Mouse (Mus musculus) MEL (cell line): Measurements from ENCODE around the gene Clec4g. TPM values are rescaled to one million over a fixed set of nuclear protein-coding genes. Genes with fewer than 3 reads are reported as not detected.

ENCODE experiments used
- DNase-seq: peaks from one replicate; pipeline ENCODE4 v3.0.0; 2011; ENCODE audit warnings: low read depth, low spot score
- H3K27ac ChIP-seq: 2 replicates; pipeline ENCODE4 v1.5.1; 2012; ENCODE audit warnings: low read depth, mild to moderate bottlenecking, control low read depth, low read length, moderate library complexity; ENCODE audit not compliant: control insufficient read depth
- H3K27me3 ChIP-seq, 2 experiments: fragments of 150-350 bp in 1 of 2; sonication (generic) in 1 of 2; 2 replicates each; pipeline ENCODE4 v1.6.1; 2012; ENCODE audit warnings: low read length in 2 of 2, mild to moderate bottlenecking in 2 of 2, improper control_type of control experiment in 1 of 2, moderate library complexity in 1 of 2; ENCODE audit not compliant: insufficient read depth in 2 of 2, control insufficient read depth in 1 of 2
- H3K36me3 ChIP-seq, 2 experiments: 2 replicates each; pipeline ENCODE4 v1.6.1; 2012 to 2014; ENCODE audit warnings: low read length in 2 of 2, improper control_type of control experiment in 1 of 2, inconsistent platforms in 1 of 2, mild to moderate bottlenecking in 1 of 2; ENCODE audit not compliant: insufficient read depth in 2 of 2, control insufficient read depth in 1 of 2
- H3K4me1 ChIP-seq, 2 experiments: fragments of 150-350 bp in 1 of 2; sonication (generic) in 1 of 2; 2 replicates each; pipeline ENCODE4 v1.6.1; 2012; ENCODE audit warnings: low read length in 2 of 2, improper control_type of control experiment in 1 of 2, mild to moderate bottlenecking in 1 of 2; ENCODE audit not compliant: insufficient read depth in 2 of 2, control insufficient read depth in 1 of 2
- H3K4me3 ChIP-seq, 2 experiments: fragments of 150-350 bp in 1 of 2; sonication (generic) in 1 of 2; 2 replicates each; pipeline ENCODE4 v1.5.1; 2012; ENCODE audit warnings: low read depth in 2 of 2, low read length in 2 of 2, mild to moderate bottlenecking in 2 of 2, moderate library complexity in 2 of 2, control low read depth in 1 of 2, improper control_type of control experiment in 1 of 2; ENCODE audit not compliant: control insufficient read depth in 1 of 2, insufficient read depth in 1 of 2
- H3K79me2 ChIP-seq: 2 replicates; pipeline ENCODE4 v1.6.1; 2012; ENCODE audit warnings: mild to moderate bottlenecking, low read length, moderate library complexity; ENCODE audit not compliant: control insufficient read depth, poor library complexity, insufficient read depth
- H3K9ac ChIP-seq: 2 replicates; pipeline ENCODE4 v1.6.1; 2012; ENCODE audit warnings: low read depth, mild to moderate bottlenecking, control low read depth, low read length, moderate library complexity; ENCODE audit not compliant: control insufficient read depth, poor library complexity, severe bottlenecking
- H3K9me3 ChIP-seq: fragments of 150-350 bp; sonication (generic); replicated peaks from 2 replicates; pipeline ENCODE4 v1.6.1; 2012; ENCODE audit warnings: mild to moderate bottlenecking, low read length, improper control_type of control experiment, moderate library complexity; ENCODE audit not compliant: insufficient read depth
- CHD2 ChIP-seq: IDR thresholded peaks from 2 replicates; pipeline ENCODE4 v1.6.1; 2011; ENCODE audit warnings: low read length, improper control_type of control experiment
- E2F4 ChIP-seq: IDR thresholded peaks from 2 replicates; pipeline ENCODE4 v1.6.1; 2011; ENCODE audit warnings: low read depth, low read length, improper control_type of control experiment, borderline replicate concordance
- EP300 ChIP-seq, 2 experiments: IDR thresholded peaks; 2 replicates each; pipeline ENCODE4 v1.6.1; 2011; ENCODE audit warnings: improper control_type of control experiment in 2 of 2, low read length in 2 of 2, low read depth in 1 of 2, mild to moderate bottlenecking in 1 of 2
- GABPA ChIP-seq: IDR thresholded peaks from 2 replicates; pipeline ENCODE4 v1.6.1; 2012; ENCODE audit warnings: low read depth, mild to moderate bottlenecking, inconsistent platforms, low read length, improper control_type of control experiment, moderate library complexity
- GATA1 ChIP-seq: IDR thresholded peaks from 2 replicates; pipeline ENCODE4 v1.6.1; 2011; ENCODE audit warnings: low read depth, low read length, improper control_type of control experiment
- KAT2A ChIP-seq: conservative IDR thresholded peaks from 2 replicates; pipeline ENCODE4 v1.6.1; 2012; ENCODE audit warnings: low read depth, low read length, improper control_type of control experiment, inconsistent platforms
- MAX ChIP-seq: IDR thresholded peaks from 2 replicates; pipeline ENCODE4 v1.6.1; 2011; ENCODE audit warnings: low read length, improper control_type of control experiment
- MAZ ChIP-seq: IDR thresholded peaks from 2 replicates; pipeline ENCODE4 v1.6.1; 2012; ENCODE audit warnings: low read depth, mild to moderate bottlenecking, inconsistent platforms, low read length, improper control_type of control experiment
- MXI1 ChIP-seq: IDR thresholded peaks from 2 replicates; pipeline ENCODE4 v1.6.1; 2011; ENCODE audit warnings: mild to moderate bottlenecking, low read depth, low read length, improper control_type of control experiment
- MYC ChIP-seq: IDR thresholded peaks from 2 replicates; pipeline ENCODE4 v1.6.1; 2011; ENCODE audit warnings: low read depth, mild to moderate bottlenecking, low read length, improper control_type of control experiment, moderate library complexity
- NRF1 ChIP-seq: IDR thresholded peaks from 2 replicates; pipeline ENCODE4 v1.6.1; 2014; ENCODE audit warnings: low read depth, mild to moderate bottlenecking, inconsistent platforms, low read length, improper control_type of control experiment, moderate library complexity; ENCODE audit not compliant: poor library complexity, insufficient read depth, severe bottlenecking
- POLR2A ChIP-seq, 2 experiments: IDR thresholded peaks; 2 replicates each; pipeline ENCODE4 v1.6.1; 2011 to 2012; ENCODE audit warnings: low read length in 2 of 2, mild to moderate bottlenecking in 2 of 2, control low read depth in 1 of 2, improper control_type of control experiment in 1 of 2, low read depth in 1 of 2, moderate library complexity in 1 of 2; ENCODE audit not compliant: control insufficient read depth in 1 of 2, insufficient read depth in 1 of 2, poor library complexity in 1 of 2
- POLR2AphosphoS2 ChIP-seq: IDR thresholded peaks from 2 replicates; pipeline ENCODE4 v1.6.1; 2011; ENCODE audit warnings: low read length, improper control_type of control experiment
- SIN3A ChIP-seq: IDR thresholded peaks from 2 replicates; pipeline ENCODE4 v1.6.1; 2012; ENCODE audit warnings: low read length, improper control_type of control experiment, inconsistent platforms
- SMC3 ChIP-seq: IDR thresholded peaks from 2 replicates; pipeline ENCODE4 v1.6.1; 2011; ENCODE audit warnings: low read depth, low read length, improper control_type of control experiment
- TAL1 ChIP-seq: IDR thresholded peaks from 2 replicates; pipeline ENCODE4 v1.6.1; 2012; ENCODE audit warnings: mild to moderate bottlenecking, inconsistent platforms, low read length, moderate library complexity, mixed read lengths
- TCF12 ChIP-seq: IDR thresholded peaks from 2 replicates; pipeline ENCODE4 v1.6.1; 2014; ENCODE audit warnings: low read depth, mild to moderate bottlenecking, inconsistent platforms, low read length, improper control_type of control experiment, moderate library complexity
- UBTF ChIP-seq: IDR thresholded peaks from 2 replicates; pipeline ENCODE4 v1.6.1; 2012; ENCODE audit warnings: low read depth, mild to moderate bottlenecking, inconsistent platforms, low read length, improper control_type of control experiment, moderate library complexity, borderline replicate concordance; ENCODE audit not compliant: insufficient read depth
- USF1 ChIP-seq: IDR thresholded peaks from 2 replicates; pipeline ENCODE4 v1.6.1; 2014; ENCODE audit warnings: low read depth, mild to moderate bottlenecking, inconsistent platforms, low read length, improper control_type of control experiment, moderate library complexity
- ZKSCAN1 ChIP-seq: IDR thresholded peaks from 2 replicates; pipeline ENCODE4 v1.6.1; 2012; ENCODE audit warnings: low read depth, mild to moderate bottlenecking, inconsistent platforms, low read length, improper control_type of control experiment, moderate library complexity
- ZMIZ1 ChIP-seq: IDR thresholded peaks from 2 replicates; pipeline ENCODE4 v1.6.1; 2012; ENCODE audit warnings: low read depth, mild to moderate bottlenecking, inconsistent platforms, low read length, improper control_type of control experiment, moderate library complexity
- polyA plus RNA-seq, 2 experiments: library from polyadenylated mRNA; stranded (reverse) in 1 of 2; unstranded in 1 of 2; fragments of >175 nt in 1 of 2; fragments of >200 nt in 1 of 2; gene quantifications; 2 replicates each; pipeline versions ENCODE4 v1.2.1 to v1.2.4; 2012; ENCODE audit warnings: low replicate concordance in 2 of 2, low read depth in 1 of 2; ENCODE audit not compliant: insufficient read length in 2 of 2, insufficient read depth in 1 of 2, missing spikeins in 1 of 2
- total RNA-seq: library from RNA; depleted of rRNA; stranded (reverse); fragments of 300-350 nt; gene quantifications from 2 replicates; pipeline ENCODE4 v1.2.3, GENCODE M21; 2012

Clec4g gene
- total and polyA plus RNA-seq, 3 experiments, result not detected

GRCm38 (mm10) chr8:3670388-3670787 is 50.1 kb downstream of the Clec4g start:
- H3K27me3 ChIP-seq, result peaks cover 0 to 4% of the 10 kb centered on the region in 2 experiments; a peak in 1 of 4 replicates
- H3K4me1 ChIP-seq, result 0 out of 4 replicates have a peak, but pooled peaks cover 0 to 8% of the 10 kb centered on the region in 2 experiments
- H3K9ac ChIP-seq, result no peak overlapping the region
- H3K79me2 ChIP-seq, result no peaks in the 10 kb centered on the region
- no peak overlapping the region for H3K4me3 ChIP-seq
- peaks cover 0 to 1% of the 10 kb centered on the region in 2 experiments; a peak in 2 of 4 replicates for H3K36me3 ChIP-seq
- H3K27ac ChIP-seq, result no peak overlapping the region
- no peak for DNase-seq
- TF ChIP-seq MAZ (no peak), MXI1 (no peak), E2F4 (no peak), NRF1 (no peak), MYC (no peak)
- H3K9me3 ChIP-seq, result no peaks in the 10 kb centered on the region

- peaks cover 0 to 4% of the 10 kb centered on the region in 2 experiments; a peak in 1 of 4 replicates for H3K27me3 ChIP-seq
Measured at GRCm38 (mm10) chr8:3665507-3665906, 54.9 kb downstream of the Clec4g start, which contains the start of gene Mcemp1. Mcemp1 (plus strand) TSS chr8:3665754.

GRCm38 (mm10) chr8:3664405-3664804 is 56.0 kb downstream of the Clec4g start:
- Histone ChIP-seq H3K27me3 (peaks cover 0 to 4% of the 10 kb centered on the region in 2 experiments; a peak in 1 of 4 replicates), H3K27ac (no peak overlapping the region), H3K4me3 (no peak overlapping the region), H3K36me3 (peaks cover 0 to 4% of the 10 kb centered on the region in 2 experiments; a peak in 2 of 4 replicates), H3K9me3 (no peaks in the 10 kb centered on the region), H3K9ac (peak overlapping the region; percentile 21), H3K4me1 (peaks cover 0 to 10% of the 10 kb centered on the region in 2 experiments; a peak in 1 of 4 replicates), H3K79me2 (no peaks in the 10 kb centered on the region)
- TF ChIP-seq UBTF (no peak), GATA1 (0 out of 2 replicates have a peak, but pooled peaks have one; percentile 24), GABPA (no peak), MYC (0 out of 2 replicates have a peak, but pooled peaks have one; percentile 53)
- DNase-seq, result peak; percentile 66

More at GRCm38 (mm10) chr8:3665507-3665906, 54.9 kb downstream of the Clec4g start, which contains the start of gene Mcemp1:
- TF ChIP-seq MYC, result no peak
- TF ChIP-seq POLR2AphosphoS2, result no peak
- no peak for TF ChIP-seq TAL1
- TF ChIP-seq USF1, result no peak
- no peak for TF ChIP-seq SMC3
- no peak for TF ChIP-seq MAX
- TF ChIP-seq POLR2A (IDR thresholded peaks at IDR 0.05; ENCODE audit: control insufficient read depth in 1 of 2, insufficient read depth in 1 of 2, low read depth in 1 of 2, low read length in 2 of 2, poor library complexity in 1 of 2), result no peak
- no peak for TF ChIP-seq EP300 (IDR thresholded peaks at IDR 0.05; ENCODE audit: low read depth in 1 of 2, low read length in 2 of 2)
- TF ChIP-seq ZMIZ1, result no peak
- TF ChIP-seq SIN3A, result no peak
- TF ChIP-seq TCF12, result no peak
- no peak for TF ChIP-seq ZKSCAN1
- TF ChIP-seq KAT2A, result no peak
- no peak for TF ChIP-seq CHD2
- no peak for TF ChIP-seq NRF1
- H3K9ac ChIP-seq, result peak within 1 kb of the TSS; percentile 21
- no peak within 1 kb of the TSS for H3K4me3 ChIP-seq
- no peaks in the 10 kb centered on the region for H3K9me3 ChIP-seq
- H3K36me3 ChIP-seq, result peaks cover 0 to 4% of the 10 kb centered on the region in 2 experiments; a peak in 2 of 4 replicates
- no peak for DNase-seq
- no peak within 1 kb of the TSS for H3K27ac ChIP-seq
- H3K79me2 ChIP-seq, result no peaks in the 10 kb centered on the region
- peaks cover 0 to 10% of the 10 kb centered on the region in 2 experiments; a peak in 1 of 4 replicates for H3K4me1 ChIP-seq
